Mouse (Mus musculus) cerebellum, adult 18-20 months (tissue): ENCODE data around the gene Cacna2d4.

Experiments used
- DNase-seq, 2 experiments: peaks; one replicate each; pipeline ENCODE4 v3.0.0; 2021

Gene Cacna2d4

GRCm38 (mm10) chr6:119395421-119396308 lies 159.3 kb downstream of the Cacna2d4 start:
- DNase-seq: no peak

- no peak for DNase-seq
Observed at GRCm38 (mm10) chr6:119396309-119396634, 159.9 kb downstream of the Cacna2d4 start.

GRCm38 (mm10) chr6:119399371-119399770 lies 163.0 kb downstream of the Cacna2d4 start:
- no peak for DNase-seq

- no peak for DNase-seq
Observed at GRCm38 (mm10) chr6:119400649-119401048, 164.3 kb downstream of the Cacna2d4 start.

- no peak for DNase-seq
Observed at GRCm38 (mm10) chr6:119401545-119402304, 165.4 kb downstream of the Cacna2d4 start.
